Mouse (Mus musculus) stomach, postnatal 0 days (tissue): ENCODE results near the gene Ifi211.
"Not testable (repeated sequence)": the region's sequence is repeated elsewhere in the genome, so short reads cannot be mapped to it uniquely, and the experiment has no call there.

Source experiments
- CTCF ChIP-seq: IDR thresholded peaks from 2 replicates; pipeline ENCODE4 v1.5.1; 2016; ENCODE audit warnings: antibody characterized with exemption, low read depth, mild to moderate bottlenecking, moderate library complexity
- EP300 ChIP-seq: optimal IDR thresholded peaks from 2 replicates; pipeline ENCODE3; 2016; ENCODE audit warnings: antibody characterized with exemption

DNA sequence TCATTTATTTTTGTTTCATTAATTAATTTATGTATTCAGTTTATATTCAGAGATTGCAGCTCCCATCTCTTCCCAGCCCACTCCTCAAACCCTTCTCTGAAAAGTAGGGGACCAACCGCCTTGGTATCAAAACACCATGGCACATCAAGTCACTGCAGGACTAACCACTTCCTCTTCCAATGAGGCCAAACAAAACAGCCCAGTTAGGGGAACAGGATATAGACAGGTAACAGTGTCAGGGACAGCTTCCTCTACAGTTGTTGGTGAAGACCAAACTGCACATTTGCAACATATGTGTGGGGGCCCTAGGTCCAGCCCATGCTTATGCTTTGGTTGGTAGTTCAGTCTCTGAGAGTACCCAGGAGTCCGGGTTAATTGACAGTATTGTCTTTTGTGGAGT lies 36.2 kb upstream of the Ifi211 start:
- TF ChIP-seq CTCF, EP300: not testable (repeated sequence)
